Mouse (Mus musculus) stomach, postnatal 0 days (tissue): Measurements from ENCODE around the gene Sorcs1.

ENCODE experiments used
- CTCF ChIP-seq: IDR thresholded peaks from 2 replicates; pipeline ENCODE4 v1.5.1; 2016; ENCODE audit warnings: antibody characterized with exemption, low read depth, mild to moderate bottlenecking, moderate library complexity
- EP300 ChIP-seq: optimal IDR thresholded peaks from 2 replicates; pipeline ENCODE3; 2016; ENCODE audit warnings: antibody characterized with exemption

DNA sequence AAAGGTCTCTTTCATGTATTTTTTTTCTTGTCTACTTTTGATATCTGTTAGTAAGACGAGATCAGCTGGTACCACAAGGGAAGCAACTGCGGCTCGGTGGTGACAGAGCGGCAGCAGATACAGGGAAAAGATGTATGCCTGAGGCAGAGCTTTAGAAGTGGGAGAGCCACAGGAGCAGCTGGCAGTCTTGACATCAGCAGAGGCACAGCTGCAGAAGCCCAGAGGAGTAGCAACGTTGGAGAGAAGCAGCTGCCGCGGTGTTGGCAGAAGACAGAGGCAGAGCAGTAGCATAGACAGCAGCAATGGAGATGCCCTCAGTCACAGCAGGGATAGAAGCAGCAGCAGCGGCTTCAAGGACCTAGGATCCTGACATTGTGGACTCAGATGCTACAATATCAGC, 152.4 kb downstream of the Sorcs1 start:
- no peak for TF ChIP-seq CTCF
- TF ChIP-seq EP300: no peak
